Mouse (Mus musculus): Measurements from ENCODE around the gene Zfx. TPM values are rescaled to one million over a fixed set of nuclear protein-coding genes. Genes with fewer than 3 reads are reported as not detected.

Gene Zfx
- polyA plus RNA-seq, 1 experiment: 3.6 TPM

- WGBS: 89% methylated on average over 1 of the region's 1 CpGs
Measured at GRCm38 (mm10) chrX:94100561-94100960, 22.9 kb downstream of the Zfx start.

DNA sequence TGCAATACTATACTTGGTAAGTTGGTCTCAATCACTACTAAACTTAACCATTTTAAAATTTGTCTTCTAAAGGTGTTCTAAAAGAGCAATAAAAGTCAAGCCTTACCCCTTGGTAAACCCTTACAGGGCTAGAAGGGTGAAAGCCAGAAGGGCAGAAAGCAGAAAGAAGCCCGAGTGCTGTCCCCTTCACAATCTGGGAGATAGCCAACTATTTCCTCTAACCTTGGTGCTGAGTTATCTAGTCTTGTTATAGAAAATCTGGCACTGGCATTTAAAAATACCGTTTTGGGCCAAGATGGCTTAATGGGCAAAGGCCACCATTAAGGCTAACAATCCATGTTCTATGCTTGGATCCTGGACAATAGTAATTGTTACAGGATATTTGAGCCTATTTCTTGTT lies 32.5 kb downstream of the Zfx start:
- no peak for DNase-seq (ENCODE audit: low read depth, low spot score)
- WGBS: 78% methylated on average over 2 of the region's 2 CpGs

More at GRCm38 (mm10) chrX:94100561-94100960, 22.9 kb downstream of the Zfx start:
- DNase-seq (ENCODE audit: low read depth, low spot score): no peak

GRCm38 (mm10) chrX:94061246-94061645 lies 62.3 kb downstream of the Zfx start:
- 23% methylated on average over 6 of the region's 6 CpGs for WGBS
- DNase-seq (ENCODE audit: low read depth, low spot score): no peak

GRCm38 (mm10) chrX:94060751-94061150 lies 62.8 kb downstream of the Zfx start:
- WGBS: 27% methylated on average over 8 of the region's 8 CpGs
- no peak for DNase-seq (ENCODE audit: low read depth, low spot score)

- no peak for DNase-seq (ENCODE audit: low read depth, low spot score)
- WGBS: 63% methylated on average over 6 of the region's 6 CpGs
Measured at GRCm38 (mm10) chrX:94058748-94059147, 64.8 kb downstream of the Zfx start.

GRCm38 (mm10) chrX:94049048-94049447 lies 74.5 kb downstream of the Zfx start:
- 82% methylated on average over 3 of the region's 3 CpGs for whole genome bisulfite sequencing
- no peak for DNase-seq (ENCODE audit: low read depth, low spot score)

GRCm38 (mm10) chrX:94048048-94048447 lies 75.5 kb downstream of the Zfx start:
- no peak for DNase-seq (ENCODE audit: low read depth, low spot score)
- WGBS: 20% methylated on average over 5 of the region's 5 CpGs

DNA sequence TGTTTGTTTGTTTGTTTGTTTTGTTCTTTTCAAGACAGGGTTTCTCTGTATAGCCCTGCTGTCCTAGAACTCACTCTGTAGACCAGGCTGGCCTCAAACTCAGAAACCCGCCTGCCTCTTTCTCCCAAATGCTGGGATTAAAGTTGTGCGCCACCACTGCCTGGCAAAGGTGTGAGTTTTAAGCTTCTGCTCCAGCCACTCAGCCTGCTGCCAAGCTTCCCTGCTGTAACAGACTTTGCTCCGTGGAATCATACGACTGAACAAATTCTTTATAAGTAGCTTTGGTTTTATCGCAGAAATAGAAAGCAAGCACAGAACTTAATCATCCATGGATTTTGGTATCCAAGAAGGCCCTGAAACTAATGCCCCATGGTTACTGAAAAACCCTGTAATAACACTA lies 76.1 kb downstream of the Zfx start:
- DNase-seq (ENCODE audit: low read depth, low spot score): no peak
- 85% methylated on average over 5 of the region's 5 CpGs for WGBS

- 26% methylated on average over 11 of the region's 11 CpGs for WGBS
- DNase-seq (ENCODE audit: low read depth, low spot score): peak; percentile 29
Measured at GRCm38 (mm10) chrX:94032937-94033336, 90.6 kb downstream of the Zfx start.

DNA sequence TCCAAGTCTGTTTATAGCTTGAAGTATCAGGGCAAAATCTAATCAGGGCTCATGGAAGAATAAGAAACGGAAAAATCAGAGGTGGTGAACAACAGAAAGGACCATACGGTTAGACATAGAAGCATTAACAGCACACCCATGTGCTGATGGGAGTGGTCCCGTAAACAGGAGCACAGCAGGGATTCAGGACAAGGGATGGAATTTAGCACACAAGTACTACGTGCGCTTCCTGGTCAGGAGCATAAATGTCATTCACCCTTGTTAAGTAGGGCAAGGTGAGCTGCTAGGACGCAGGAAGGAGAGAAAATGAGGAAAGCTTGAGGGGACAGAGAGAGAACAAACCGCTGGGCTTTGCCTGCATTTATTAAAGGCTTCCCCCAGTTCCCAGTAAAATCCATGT lies 93.4 kb downstream of the Zfx start:
- 64% methylated on average over 7 of the region's 7 CpGs for WGBS

More for the DNA sequence above, 93.4 kb downstream of the Zfx start:
- no peak for DNase-seq (ENCODE audit: low read depth, low spot score)

Other genes with a start within 250 kb of the Zfx start
- not detected in 2 replicates for gene AU015836, start 155.0 kb downstream of the Zfx start, polyA plus RNA-seq (2012; rRNA removed)
- 41.5 and 52.1 TPM in 2 replicates for gene Eif2s3x, start 89.2 kb upstream of the Zfx start, polyA plus RNA-seq (2012; rRNA removed)
- 3.1 and 5.9 TPM in 2 replicates for gene Klhl15, start 110.9 kb upstream of the Zfx start, polyA plus RNA-seq (2012; rRNA removed)
- gene Fam90a1b, start 243.1 kb upstream of the Zfx start, polyA plus RNA-seq (2012; rRNA removed): not detected in 2 replicates
- gene Apoo, start 243.4 kb upstream of the Zfx start, polyA plus RNA-seq (2012; rRNA removed): 9.1 and 12.9 TPM in 2 replicates

Data from large intestine, adult 2 months (tissue).